Mouse (Mus musculus) gonadal fat pad, adult 2 months (tissue): ENCODE results near the gene Ric8a. TPM values are rescaled to one million over a fixed set of nuclear protein-coding genes. Genes with fewer than 3 reads are reported as not detected.

Experiments
- DNase-seq: peaks from one replicate; pipeline ENCODE4 v3.0.0-alpha.2; 2012; ENCODE audit warnings: low read depth
- polyA plus RNA-seq: library from polyadenylated mRNA; depleted of rRNA; stranded (reverse); fragments of >200 nt; gene quantifications from 2 replicates; pipeline ENCODE4 v1.2.3, GENCODE M21; 2012

Gene Ric8a
- polyA plus RNA-seq, 1 experiment = 117 TPM

DNA sequence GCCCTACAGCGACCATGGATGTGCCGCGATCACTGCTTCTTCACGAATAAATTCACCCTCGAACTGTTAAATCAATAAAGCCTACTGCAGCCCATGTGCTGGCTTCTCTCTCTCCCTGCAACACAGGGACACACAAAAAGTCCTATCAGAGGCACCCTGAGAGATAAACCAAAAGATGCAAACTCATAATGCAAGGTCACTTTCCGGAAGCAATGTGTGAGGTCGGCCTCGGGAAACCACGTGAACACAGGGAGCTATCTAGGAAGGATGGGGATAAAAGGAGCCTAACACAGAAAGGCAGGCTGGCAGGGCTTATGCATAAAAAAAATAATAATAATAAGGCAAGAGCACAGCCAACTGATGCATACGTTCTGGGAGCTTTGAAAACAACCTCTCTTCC is 10.1 kb upstream of the Ric8a start:
- no peak for DNase-seq

DNA sequence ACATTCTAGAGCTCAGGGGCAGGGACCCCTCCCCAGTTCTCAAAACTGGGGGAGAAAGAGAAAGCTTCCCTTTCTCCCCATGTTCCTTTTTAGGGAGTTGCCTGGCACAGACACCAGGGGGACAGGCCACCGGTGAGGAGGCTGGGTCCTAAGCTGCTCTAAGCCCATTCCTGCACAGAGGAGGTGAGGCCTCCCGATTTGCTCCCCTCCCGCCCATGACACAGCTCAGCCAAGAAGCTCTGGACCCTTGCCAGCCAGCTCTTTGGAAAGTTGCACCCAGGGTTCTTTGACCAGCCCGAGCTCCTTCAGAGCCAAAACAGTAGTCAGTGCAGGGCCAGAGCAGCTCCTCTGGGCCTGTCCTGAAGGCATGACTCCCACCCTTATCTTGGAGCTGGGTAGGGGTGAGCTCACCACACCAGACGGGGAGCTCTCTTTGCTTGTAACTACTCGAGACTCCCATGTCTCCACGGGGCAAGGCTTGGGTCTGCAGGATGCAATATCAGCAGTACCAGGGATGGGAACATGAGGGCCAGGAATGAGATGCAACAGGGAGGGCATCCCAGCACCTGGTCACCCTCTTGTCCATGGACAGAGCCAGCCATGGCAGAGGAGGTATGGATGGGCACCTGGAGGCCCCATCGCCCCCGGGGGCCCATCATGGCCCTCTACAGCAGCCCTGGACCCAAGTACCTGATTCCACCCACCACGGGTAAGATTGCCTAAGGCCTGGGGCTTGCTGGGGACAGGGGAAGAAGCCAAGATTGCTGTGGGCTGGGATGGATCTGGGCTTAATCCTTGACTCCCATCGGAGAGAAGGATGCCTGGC is 8.8 kb upstream of the Ric8a start, which contains the start of gene Odf3:
Odf3 (plus strand) TSS at position 51 of the 826 bp plus-strand sequence.
- no peak for DNase-seq

DNA sequence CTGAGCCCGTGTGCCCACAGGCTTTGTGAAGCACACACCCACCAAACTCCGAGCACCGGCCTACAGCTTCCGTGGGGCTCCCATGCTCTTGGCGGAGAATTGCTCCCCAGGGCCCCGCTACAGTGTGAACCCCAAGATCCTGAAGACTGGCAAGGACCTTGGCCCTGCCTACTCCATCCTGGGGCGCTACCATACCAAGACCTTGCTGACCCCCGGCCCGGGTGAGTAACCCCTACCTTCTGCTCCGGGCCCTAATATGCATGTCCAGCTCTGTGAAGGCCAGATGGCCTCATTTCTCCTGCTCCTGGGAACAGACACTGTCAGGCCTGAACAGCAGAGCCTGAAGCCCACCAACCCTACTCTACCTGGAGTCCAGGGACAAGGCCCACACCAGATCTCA is 8.2 kb upstream of the Ric8a start:
- DNase-seq = no peak

- no peak for DNase-seq
These were observed 4.8 kb upstream of the Ric8a start for GRCm38 (mm10) chr7:140851916-140852315.

GRCm38 (mm10) chr7:140853386-140853785 is 3.4 kb upstream of the Ric8a start:
- DNase-seq = no peak

DNA sequence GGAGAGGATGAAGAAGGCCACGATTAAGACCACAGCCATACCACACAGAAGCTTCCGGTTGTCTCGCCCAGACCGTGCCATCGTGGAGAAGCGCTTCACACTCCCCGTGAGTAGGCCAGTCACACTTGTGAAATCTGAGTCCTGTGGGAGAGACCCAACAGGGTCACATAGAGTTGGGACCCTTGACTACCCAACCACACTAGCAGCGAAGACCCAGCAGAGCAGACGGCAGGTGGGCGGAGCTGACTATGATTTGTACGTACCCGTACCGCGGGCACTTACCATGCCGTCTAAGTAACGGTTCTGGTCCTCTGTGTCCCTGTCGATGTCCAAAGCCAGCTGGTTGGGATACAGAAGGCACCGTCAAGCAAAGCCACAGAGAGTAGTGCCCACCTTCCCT is 2.3 kb upstream of the Ric8a start:
- DNase-seq = no peak

- DNase-seq = no peak
These were observed 1.6 kb upstream of the Ric8a start for GRCm38 (mm10) chr7:140855181-140855580.

GRCm38 (mm10) chr7:140855860-140856784 is 635 bp upstream of the Ric8a start, which contains the start of gene Gm45785:
Gene Gm45785, minus strand, starts transcription at chr7:140856331.
- DNase-seq = peak; percentile 83

- no peak for DNase-seq
These were observed 1.1 kb downstream of the Ric8a start, which contains the start of gene Bet1l for GRCm38 (mm10) chr7:140857550-140858505. Gene Bet1l, minus strand, starts transcription at chr7:140857577.

DNA sequence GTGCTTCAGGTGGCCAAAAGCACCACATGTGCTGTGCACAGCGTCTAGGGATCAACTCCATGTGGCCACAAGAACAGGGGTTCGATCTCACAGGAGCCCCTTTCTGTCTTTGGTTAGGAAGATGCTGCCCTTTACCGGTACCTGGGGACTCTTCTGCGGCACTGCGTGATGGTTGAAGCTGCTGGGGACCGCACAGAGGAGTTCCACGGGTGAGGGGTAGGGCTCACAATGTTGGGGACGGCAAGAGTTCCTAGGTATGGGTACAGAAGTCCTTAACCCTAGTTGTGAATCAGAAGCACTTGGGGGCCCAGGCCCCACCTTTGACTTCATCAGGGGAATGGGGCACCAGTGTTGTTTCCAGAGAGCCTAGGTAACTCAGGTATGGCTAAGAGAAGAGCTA is 2.0 kb downstream of the Ric8a start:
- DNase-seq = no peak

- DNase-seq = no peak
These were observed 3.2 kb downstream of the Ric8a start for GRCm38 (mm10) chr7:140859997-140860396.

DNA sequence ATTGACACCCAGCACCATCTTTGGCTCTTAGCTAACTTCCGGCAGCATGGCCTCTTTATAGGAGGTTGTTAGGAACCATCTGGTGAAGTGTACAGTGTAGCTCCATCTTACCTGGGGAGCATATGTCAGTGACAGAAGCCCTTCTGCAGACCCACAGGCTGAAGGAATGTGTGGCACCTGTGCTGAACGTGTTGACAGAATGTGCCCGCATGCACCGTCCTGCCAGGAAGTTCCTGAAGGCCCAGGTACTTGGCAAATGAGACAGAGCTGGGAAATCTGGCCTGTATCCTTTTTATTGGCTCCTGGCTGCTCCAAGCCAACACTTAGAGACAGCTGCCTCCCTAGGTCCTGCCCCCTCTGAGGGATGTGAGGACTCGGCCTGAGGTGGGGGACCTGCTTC is 4.0 kb downstream of the Ric8a start:
- no peak for DNase-seq

DNA sequence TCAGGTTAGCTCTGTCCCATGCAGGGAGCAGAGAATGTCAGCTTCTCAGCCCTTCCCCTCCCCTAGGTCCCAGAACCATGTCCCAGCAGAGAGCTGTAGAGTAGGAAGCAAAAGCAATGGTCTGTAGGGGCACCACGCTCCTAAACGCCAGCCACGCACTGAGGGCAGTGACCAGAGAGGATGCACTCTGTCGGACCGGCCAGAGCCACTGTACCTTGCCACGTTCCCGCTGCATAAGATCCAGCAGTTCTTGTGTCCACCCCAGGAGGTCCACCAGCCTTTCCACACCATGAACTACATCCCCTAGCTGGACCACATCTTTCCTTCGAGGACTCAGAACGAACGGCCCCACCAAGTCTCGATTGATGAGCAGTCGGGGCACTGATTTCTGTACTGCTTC is 8.0 kb downstream of the Ric8a start:
- no peak for DNase-seq

DNA sequence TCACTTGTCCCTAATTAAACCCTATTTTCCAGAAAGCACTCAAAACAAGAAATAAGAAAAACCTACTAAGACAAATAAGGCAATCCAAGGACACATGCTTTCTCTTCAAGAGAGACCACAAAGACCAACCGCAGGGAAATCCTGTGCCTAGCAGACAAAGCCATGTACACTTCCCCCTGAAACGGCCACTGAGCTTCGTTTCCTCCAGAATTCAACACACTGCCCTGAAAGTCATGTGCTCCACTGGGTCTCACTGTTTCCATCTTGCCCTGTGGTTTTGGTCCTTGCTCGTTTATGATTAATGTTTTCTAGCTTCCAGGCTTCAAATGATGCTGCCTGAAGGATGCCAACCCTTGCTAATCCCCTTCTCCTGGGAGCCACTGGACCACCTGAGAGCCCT is 17.5 kb downstream of the Ric8a start:
- no peak for DNase-seq

DNA sequence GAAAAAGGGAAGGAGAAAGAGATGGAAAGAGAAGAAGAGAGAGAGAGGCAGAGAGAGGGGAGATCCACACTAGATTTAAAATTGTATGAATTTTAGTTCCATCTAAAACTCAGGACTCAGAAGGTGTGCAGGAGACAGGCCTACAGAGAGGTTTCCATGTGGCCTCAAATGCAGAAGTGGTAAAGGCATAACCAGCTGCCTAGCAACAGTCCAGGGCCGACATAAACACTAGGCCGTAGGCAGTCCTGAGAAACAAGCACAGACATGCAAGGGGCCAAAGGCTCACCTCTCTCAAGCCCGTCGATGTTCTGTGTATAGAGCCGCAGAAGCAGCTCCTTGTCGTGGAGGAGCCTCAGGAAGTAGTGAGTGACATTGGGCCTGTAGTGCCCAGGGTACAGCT is 20.6 kb downstream of the Ric8a start:
- no peak for DNase-seq

- no peak for DNase-seq
These were observed 22.6 kb downstream of the Ric8a start for GRCm38 (mm10) chr7:140879355-140879754.

GRCm38 (mm10) chr7:140880419-140880818 is 23.7 kb downstream of the Ric8a start:
- DNase-seq = no peak

DNA sequence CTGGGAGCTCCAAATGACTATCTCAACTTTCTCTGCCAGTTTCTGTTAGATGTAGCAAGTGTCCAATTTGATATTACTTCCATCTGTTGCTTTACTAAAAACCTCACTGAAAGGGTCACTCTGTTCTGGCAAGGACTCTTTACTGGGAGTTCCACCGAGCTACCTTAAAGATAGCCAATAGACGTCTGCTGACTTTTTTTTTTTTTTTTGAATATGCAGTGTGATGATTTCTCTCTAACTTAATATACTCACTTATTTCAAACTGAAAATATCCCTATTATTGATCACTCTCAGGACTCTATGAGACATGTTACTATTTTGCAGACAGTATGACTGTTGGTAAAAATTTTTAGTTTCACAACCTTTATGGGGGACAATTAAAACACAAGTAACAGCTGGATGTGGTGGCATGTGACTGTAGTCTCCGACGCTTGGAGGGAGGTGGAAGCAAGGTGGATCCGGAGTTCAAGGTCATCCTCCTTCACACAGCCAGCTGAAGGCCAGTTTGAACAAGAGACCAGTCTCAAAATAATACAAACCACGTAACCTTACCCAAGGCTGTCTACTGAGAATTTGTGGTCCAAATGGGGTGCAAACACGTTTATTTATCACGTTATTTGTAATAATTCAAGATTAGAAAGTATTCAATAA is 24.2 kb downstream of the Ric8a start:
- DNase-seq = no peak

DNA sequence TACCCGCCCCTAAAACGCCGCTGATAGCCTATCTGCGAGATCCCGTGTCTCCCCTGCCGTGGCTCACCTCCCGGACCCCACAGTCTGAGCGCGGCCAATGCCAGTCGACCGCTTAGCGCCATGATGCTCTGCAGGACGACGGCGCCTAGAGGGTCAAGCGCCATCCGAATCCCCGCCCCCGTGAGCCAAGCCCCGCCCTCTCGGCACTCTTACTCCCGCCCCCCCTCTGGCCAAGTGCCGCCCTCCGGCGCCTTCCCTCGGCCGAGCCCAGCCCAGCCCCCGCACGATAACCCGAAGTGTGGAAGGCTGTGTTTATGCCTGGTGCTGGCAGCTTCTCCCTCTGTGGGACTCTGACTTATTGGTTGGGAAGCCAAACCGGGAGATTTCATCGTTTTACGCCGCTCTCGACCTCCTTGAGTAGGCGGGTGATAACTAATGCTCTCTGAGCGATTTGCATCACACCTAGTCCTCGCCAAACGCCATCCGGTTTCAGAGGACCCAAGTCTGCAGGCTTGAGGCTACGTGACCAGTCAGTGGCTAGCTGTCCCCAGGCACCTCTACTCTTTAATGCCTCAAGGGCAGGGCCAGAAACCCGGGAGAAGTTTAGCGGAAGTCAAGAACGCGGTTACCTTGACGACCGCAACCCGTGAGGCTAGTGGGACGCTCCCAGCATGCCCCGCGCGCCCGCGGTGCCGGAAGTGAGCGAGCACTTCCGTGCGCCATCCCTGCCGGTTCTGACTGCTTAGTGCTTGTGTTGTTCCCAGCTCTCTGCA is 25.1 kb downstream of the Ric8a start, which contains the start of the genes Psmd13 and Sirt3:
Psmd13 (plus strand) TSS at position 273 of the 773 bp plus-strand sequence.
Sirt3 (minus strand) TSS at position 614 of the 773 bp plus-strand sequence.
- DNase-seq = peak; percentile 51

GRCm38 (mm10) chr7:140882469-140882803 is 25.7 kb downstream of the Ric8a start:
- no peak for DNase-seq
